Comparison of ENCODE assay signal across 26 mouse cellular contexts in the genomic region with DNA sequence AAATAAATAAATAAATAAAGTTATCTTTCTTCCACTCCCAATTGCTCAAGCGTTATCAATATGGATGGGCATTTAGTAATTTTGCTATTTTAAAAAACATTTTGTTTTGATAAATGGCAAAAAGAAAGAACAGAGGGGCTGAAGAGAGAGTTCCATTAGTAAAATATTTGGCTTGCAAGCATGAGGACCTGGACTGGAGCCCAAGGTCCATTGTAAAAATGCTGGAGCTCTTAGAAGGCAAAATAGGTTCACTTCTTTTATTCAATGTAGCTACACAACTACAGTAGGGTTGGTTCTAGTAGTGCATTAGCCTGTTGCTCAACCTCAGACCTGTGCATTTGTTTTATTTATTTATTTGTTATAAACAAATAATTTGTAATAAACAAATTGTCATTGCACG.
DNase-seq lines count a peak whose midpoint lies in the region.
"Had no signal": no experiment of that assay in that cellular context is flagged by ENCODE, and none has a peak within 500 bp of the region (broad histone marks: within the 10 kb centered on the region; RNA-seq: fewer than 3 reads in every experiment).

No protein-coding gene starts in this region.

- peak; percentile 53 for DNase-seq in adrenal gland, adult 2 months
- no peak for DNase-seq in adrenal gland, adult 18-20 months (ENCODE audit: low spot score in 2 of 2)
- DNase-seq in adrenal gland, adult 8-10 months, result peak; percentile 33
- DNase-seq in adrenal gland, postnatal 14 days, result peak; percentile 57
- DNase-seq in testis, postnatal 10 days (ENCODE audit: low spot score), result peak; percentile 54
- no peak for DNase-seq in hindbrain, embryonic 10.5 days (ENCODE audit: low spot score)
- DNase-seq in thymus, postnatal 4 days, result no peak
- DNase-seq: B cell, adult 2 months; cerebellum, adult 11 months; cerebellum, adult 2 months; cerebellum, adult 9-11 months; cerebellum, postnatal 25 days; forebrain, postnatal 0 days; gastrocnemius, adult 2 months; gastrocnemius, postnatal 25 days; heart, adult 18-20 months; heart, postnatal 10 days; heart, postnatal 36 days had no signal

- WGBS in hindbrain, embryonic 10.5 days, result 91% methylated on average over 2 of the region's 2 CpGs

- H3K27me3 ChIP-seq in hindbrain, embryonic 10.5 days (ENCODE audit: insufficient read depth, poor library complexity, severe bottlenecking), result no peaks in the 10 kb centered on the region
- H3K27me3 ChIP-seq: CH12.LX; embryonic facial prominence, embryonic 12.5 days; embryonic facial prominence, embryonic 15.5 days; heart, embryonic 12.5 days; heart, embryonic 15.5 days; Patski had no signal

- H3K4me1 ChIP-seq in hindbrain, embryonic 10.5 days (replicated peaks), result no peaks in the 10 kb centered on the region
- H3K4me1 ChIP-seq: embryonic facial prominence, embryonic 12.5 days; embryonic facial prominence, embryonic 15.5 days; heart, embryonic 12.5 days; heart, embryonic 15.5 days had no signal

- H3K4me3 ChIP-seq in hindbrain, embryonic 10.5 days, result no peak overlapping the region
- H3K4me3 ChIP-seq: embryonic facial prominence, embryonic 12.5 days; embryonic facial prominence, embryonic 15.5 days; gastrocnemius, adult 2 months; heart, embryonic 12.5 days; heart, embryonic 15.5 days had no signal

- no peak overlapping the region for H3K27ac ChIP-seq in hindbrain, embryonic 10.5 days
- H3K27ac ChIP-seq: embryonic facial prominence, embryonic 12.5 days; embryonic facial prominence, embryonic 15.5 days; gastrocnemius, adult 2 months; heart, embryonic 15.5 days; hindbrain, embryonic 14.5 days had no signal

- H3K36me3 ChIP-seq in hindbrain, embryonic 10.5 days, result no peaks in the 10 kb centered on the region
- H3K36me3 ChIP-seq: embryonic facial prominence, embryonic 12.5 days; embryonic facial prominence, embryonic 15.5 days; G1E; heart, embryonic 12.5 days; heart, embryonic 15.5 days had no signal

- no peaks in the 10 kb centered on the region for H3K9me3 ChIP-seq in hindbrain, embryonic 10.5 days
- H3K9me3 ChIP-seq: embryonic facial prominence, embryonic 12.5 days; embryonic facial prominence, embryonic 15.5 days; G1E; heart, embryonic 15.5 days had no signal

Comparison
In these comparisons a context has a peak if more than half of its experiments do, and no peak if none do; other contexts are left out.
1. DNase-seq: peak in adrenal gland, adult 2 months (single experiment), adrenal gland, adult 8-10 months (single experiment), adrenal gland, postnatal 14 days (single experiment) and testis, postnatal 10 days (single experiment); none in adrenal gland, adult 18-20 months (0 of 2), hindbrain, embryonic 10.5 days (single experiment) and thymus, postnatal 4 days (single experiment).